Mouse (Mus musculus) bone marrow, adult 2 months (tissue): ENCODE data around the gene Rptor. TPM values are rescaled to one million over a fixed set of nuclear protein-coding genes. Genes with fewer than 3 reads are reported as not detected.

ENCODE experiments used
- H3K27ac ChIP-seq: fragments of 200-500 bp; 2 replicates; pipeline ENCODE4 v1.5.1; 2012; ENCODE audit warnings: low read depth, mild to moderate bottlenecking, control low read depth, inconsistent platforms, low read length; ENCODE audit not compliant: control insufficient read depth, poor library complexity, insufficient read depth
- H3K4me1 ChIP-seq: fragments of 200-500 bp; 2 replicates; pipeline ENCODE4 v1.6.1; 2011; ENCODE audit warnings: low read length; ENCODE audit not compliant: control insufficient read depth, insufficient read depth
- H3K4me3 ChIP-seq: fragments of 200-500 bp; replicated peaks from 2 replicates; pipeline ENCODE3; 2011; ENCODE audit warnings: mild to moderate bottlenecking, low read depth, low read length, control low read depth; ENCODE audit not compliant: control insufficient read depth
- CTCF ChIP-seq: fragments of 200-500 bp; IDR thresholded peaks from 2 replicates; pipeline ENCODE4 v1.5.1; 2011; ENCODE audit warnings: low read length, control low read depth; ENCODE audit not compliant: control insufficient read depth, insufficient read depth
- POLR2A ChIP-seq: fragments of 200-500 bp; IDR thresholded peaks from 2 replicates; pipeline ENCODE4 v1.6.1; 2011; ENCODE audit warnings: low read depth, mild to moderate bottlenecking, control low read depth, low read length, borderline replicate concordance; ENCODE audit not compliant: control insufficient read depth
- WGBS: fragments of 180-500 bp; shearing (Covaris S2); methylation state at CpG from one replicate; pipeline ENCODE4 v1.1.7; 2018; 5-methylcytosine and 5-hydroxymethylcytosine counted together
- polyA plus RNA-seq: library from polyadenylated mRNA; stranded (reverse); fragments of >200 nt; gene quantifications from 2 replicates; pipeline ENCODE4 v1.2.4, GENCODE M21; 2011; ENCODE audit warnings: low replicate concordance; ENCODE audit not compliant: missing spikeins, insufficient read depth, insufficient read length

Gene Rptor
- polyA plus RNA-seq, 1 experiment, result 15.6 TPM

DNA sequence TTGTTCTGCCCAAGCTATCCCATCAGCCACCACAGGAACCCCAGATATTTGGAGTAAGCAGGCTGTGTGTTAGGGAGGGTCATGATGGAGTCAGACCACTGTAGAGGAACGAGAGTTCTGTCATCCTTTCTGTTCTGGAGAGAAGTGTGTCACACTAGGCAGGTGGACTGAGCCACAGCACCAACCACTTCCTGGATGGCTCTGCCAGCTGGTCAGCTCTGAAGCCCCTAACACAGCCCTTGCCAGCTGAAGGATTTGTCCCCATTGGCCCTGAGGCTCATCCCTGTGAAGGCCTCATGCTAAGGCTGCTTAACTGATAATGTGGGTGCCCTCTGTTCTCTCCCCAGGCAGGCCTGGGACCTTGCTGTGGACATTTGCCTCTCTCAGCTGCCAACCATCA, 208.9 kb downstream of the Rptor start:
- H3K4me3 ChIP-seq, result no peak overlapping the region
- 45% methylated on average over 1 of the region's 1 CpGs for WGBS
- TF ChIP-seq CTCF (no peak), POLR2A (no peak)
- H3K4me1 ChIP-seq, result peaks cover 5% of the 10 kb centered on the region
- H3K27ac ChIP-seq, result no peak overlapping the region

DNA sequence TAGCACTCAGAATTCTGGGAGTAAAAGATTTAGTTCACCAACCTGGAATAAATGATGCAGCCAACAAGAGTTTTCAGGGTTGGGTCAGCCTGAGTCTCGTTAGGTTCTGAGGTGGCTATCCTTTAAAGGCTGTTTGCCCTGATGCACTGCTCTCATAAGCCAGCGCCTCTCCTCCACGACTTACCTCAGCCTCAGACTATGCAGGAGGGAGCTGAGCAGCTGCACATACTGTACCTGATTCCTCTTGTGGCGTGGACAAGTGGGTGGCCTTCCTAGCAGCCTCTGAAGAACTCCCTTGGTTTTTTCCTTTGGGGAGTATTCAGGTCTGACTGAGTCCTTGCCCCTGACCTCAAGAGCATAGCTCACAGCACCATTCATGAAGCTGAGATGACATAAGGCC, 209.4 kb downstream of the Rptor start:
- Histone ChIP-seq H3K4me3 (no peak overlapping the region), H3K4me1 (no peaks in the 10 kb centered on the region; the same call in 1 of the 2 replicates), H3K27ac (no peak overlapping the region)
- TF ChIP-seq POLR2A, result no peak
- no peak for TF ChIP-seq CTCF
- 88% methylated on average over 4 of the region's 4 CpGs for WGBS

DNA sequence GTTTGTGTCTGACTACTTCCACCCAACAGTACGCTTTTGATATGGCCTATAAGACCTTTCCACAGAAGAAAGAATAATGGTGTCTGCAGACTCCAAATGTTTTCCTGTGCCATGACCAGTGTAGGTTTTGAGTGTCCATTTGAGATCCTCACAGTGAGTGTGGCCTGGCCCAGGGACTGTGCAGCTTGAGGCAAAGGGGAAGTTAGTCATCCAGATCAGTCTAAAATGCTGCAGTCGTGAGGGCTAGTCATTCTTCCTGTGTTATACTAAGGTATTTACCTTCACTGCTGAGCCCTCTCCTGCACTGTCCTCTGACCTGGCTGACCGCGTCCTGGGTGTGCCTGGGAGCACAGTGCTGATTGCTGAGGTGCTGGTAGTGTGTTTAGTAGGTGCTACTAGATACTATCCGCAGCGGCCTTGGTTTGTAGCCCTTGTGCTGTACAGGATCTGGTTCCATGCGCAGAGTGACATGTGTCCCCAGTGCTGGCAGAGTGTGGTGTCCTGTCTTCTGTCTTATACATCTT, 211.4 kb downstream of the Rptor start:
- TF ChIP-seq POLR2A (no peak), CTCF (no peak)
- H3K4me3 ChIP-seq, result no peak overlapping the region
- H3K4me1 ChIP-seq, result no peaks in the 10 kb centered on the region; the same call in 1 of the 2 replicates
- H3K27ac ChIP-seq, result no peak overlapping the region
- 68% methylated on average over 7 of the region's 7 CpGs for WGBS

DNA sequence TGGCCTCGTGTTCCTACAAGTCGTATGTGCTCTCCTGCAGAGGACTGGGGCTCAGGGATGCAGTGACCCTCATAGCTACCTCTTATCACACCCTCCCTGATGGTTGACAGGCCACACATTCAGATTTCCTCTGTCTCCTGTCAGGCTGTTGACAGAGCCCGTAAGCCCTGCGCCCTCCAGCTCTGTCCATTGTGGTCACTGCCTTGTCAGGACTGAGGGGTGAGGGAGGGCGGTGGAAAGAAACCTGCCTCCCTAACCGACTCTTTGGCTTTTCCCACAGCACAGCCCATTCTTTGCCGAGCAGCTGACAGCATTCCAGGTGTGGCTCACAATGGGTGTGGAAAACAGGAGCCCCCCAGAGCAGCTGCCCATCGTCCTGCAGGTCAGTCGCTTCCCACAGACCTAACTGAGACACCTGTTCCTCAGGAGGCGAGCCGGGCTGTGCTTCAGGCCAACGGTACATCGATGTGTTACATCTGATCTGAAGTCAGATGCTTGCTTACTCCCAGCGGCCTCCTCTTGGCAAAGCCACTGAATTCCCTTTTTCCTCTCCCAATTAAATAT, 214.2 kb downstream of the Rptor start:
- 84% methylated on average over 14 of the region's 14 CpGs for WGBS
- H3K4me3 ChIP-seq, result no peak overlapping the region
- no peak for TF ChIP-seq CTCF
- TF ChIP-seq POLR2A, result no peak
- no peak overlapping the region for H3K27ac ChIP-seq
- H3K4me1 ChIP-seq, result no peaks in the 10 kb centered on the region; the same call in 1 of the 2 replicates

DNA sequence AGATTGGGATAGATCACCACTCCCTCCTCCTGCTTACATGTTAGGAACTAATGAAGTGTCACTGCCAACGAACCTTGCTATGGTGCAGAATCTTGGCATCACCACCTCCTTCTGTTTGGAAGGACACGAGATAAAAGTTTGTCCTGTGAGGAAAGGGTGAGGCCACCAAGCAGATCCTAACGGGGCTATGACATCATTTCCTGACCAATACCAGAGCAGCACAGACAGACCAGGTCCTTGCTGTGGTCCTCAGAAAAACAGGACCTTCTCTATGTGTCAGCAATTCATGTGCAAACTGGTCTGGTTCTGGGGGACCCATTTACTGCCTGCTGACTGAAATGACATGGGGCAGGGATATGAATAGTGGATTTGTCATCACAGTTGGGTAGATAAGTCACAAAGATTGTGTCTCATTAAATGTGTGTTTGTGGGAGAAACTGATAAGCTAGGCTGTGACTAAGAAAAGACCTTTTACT, 214.7 kb downstream of the Rptor start:
- 50% methylated on average over 3 of the region's 3 CpGs for WGBS
- no peak for TF ChIP-seq CTCF
- TF ChIP-seq POLR2A, result no peak
- H3K4me1 ChIP-seq, result no peaks in the 10 kb centered on the region; the same call in 1 of the 2 replicates
- H3K4me3 ChIP-seq, result no peak overlapping the region
- H3K27ac ChIP-seq, result no peak overlapping the region

DNA sequence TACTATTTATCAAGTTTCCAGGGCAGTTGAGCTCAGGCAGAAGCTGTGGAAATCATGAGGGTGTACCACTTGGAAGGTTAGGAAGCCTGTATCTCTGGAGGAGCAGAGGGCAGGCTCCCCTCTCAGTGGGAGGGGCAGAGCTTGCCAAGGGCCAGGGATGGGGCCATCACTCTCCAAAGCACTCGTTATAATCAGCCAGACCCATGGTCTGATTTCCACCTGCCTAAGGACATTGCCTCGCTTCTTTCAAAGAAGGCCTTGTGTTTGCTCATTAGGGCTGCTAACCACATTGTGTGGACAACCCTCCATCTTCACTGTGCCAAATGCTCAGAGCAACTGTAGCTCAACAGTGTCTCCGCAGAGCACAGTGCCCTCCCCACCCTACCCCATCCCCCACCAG, 215.2 kb downstream of the Rptor start:
- Histone ChIP-seq H3K4me1 (no peaks in the 10 kb centered on the region; the same call in 1 of the 2 replicates), H3K4me3 (no peak overlapping the region), H3K27ac (no peak overlapping the region)
- WGBS, result 81% methylated on average over 3 of the region's 3 CpGs
- TF ChIP-seq CTCF, result no peak
- TF ChIP-seq POLR2A, result no peak

DNA sequence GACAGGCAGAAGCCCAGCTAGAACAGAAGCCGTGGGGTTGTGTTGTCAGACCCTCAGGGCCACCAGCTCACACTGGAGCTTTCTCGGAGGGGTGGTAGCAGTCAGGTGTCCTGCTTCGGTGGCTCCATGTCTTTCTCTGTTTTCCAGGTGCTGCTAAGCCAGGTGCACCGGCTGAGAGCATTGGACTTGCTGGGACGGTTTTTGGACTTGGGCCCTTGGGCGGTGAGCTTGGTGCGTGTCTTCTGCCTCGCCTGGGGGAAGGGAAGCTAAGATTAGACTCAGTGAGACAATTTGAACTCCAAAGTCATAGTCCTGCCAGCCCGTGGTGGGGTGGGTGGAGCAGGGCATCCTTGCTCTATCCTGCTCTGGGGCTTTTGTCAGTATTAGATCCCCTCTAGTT, 218.8 kb downstream of the Rptor start:
- Histone ChIP-seq H3K4me3 (no peak overlapping the region), H3K27ac (no peak overlapping the region), H3K4me1 (no peaks in the 10 kb centered on the region; the same call in 1 of the 2 replicates)
- 90% methylated on average over 9 of the region's 9 CpGs for WGBS
- TF ChIP-seq CTCF, result no peak
- TF ChIP-seq POLR2A, result no peak

DNA sequence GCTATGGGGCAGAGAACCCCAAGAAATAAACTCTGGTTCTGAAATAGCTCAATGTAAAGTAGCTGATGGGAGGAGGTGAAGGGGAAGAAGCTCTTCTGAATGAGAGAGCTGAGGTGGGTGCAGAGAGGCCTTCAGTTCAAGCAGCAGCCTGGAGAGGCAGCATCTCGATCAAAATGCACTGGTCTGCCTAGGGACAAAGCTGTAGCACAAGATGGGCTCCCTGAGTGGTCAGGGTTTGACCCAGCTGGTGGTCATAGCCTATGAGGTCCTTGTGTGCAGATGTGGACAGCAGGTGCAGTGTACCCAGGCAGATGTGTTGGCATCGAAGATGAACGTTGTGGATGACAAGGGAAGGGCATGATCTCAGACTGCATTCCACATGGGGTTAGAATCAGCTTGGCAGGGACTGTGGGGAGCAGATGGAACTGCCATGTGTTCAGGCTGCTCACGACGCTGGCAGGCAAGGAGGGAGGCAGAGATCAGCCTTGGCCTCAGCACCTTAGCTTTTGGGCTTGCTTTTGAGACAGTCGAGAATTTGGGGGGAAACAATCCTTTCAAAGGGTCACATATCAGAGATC, 221.5 kb downstream of the Rptor start:
- no peak overlapping the region for H3K4me3 ChIP-seq
- no peaks in the 10 kb centered on the region; the same call in 1 of the 2 replicates for H3K4me1 ChIP-seq
- no peak overlapping the region for H3K27ac ChIP-seq
- 84% methylated on average over 6 of the region's 6 CpGs for WGBS
- TF ChIP-seq POLR2A (no peak), CTCF (no peak)
